Mouse (Mus musculus): ENCODE data around the gene Dok4. TPM values are rescaled to one million over a fixed set of nuclear protein-coding genes. Genes with fewer than 3 reads are reported as not detected.
A peak's percentile ranks its signal among the peaks of the same experiment; 100 is the strongest.

The Dok4 gene
- polyA plus RNA-seq, 1 experiment from 2014 or later, result 19.9 TPM

DNA sequence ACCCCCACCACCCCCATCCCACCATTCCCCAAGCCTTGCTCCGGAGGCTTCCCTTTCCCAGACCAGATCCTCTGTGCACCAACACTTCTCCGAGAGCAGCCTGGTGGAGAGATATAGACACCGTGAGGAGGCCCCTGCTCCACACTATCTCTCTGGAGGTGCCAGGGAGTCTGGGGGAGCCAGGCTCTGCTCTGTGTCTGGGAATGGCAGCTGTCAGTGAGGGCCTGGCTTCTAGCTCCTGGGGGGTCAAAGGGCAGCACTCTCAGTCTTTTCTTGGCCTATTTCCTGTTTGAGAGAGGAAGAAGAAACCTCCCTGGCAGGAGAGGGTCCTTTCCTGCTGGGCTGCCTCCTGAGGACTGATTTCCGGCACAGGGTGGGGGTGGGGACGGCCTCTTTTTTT lies 24.9 kb upstream of the Dok4 start:
- peak overlapping the region; percentile 27; the same call in 1 of the 2 replicates for H3K27ac ChIP-seq (ENCODE audit: low read length)
- H3K36me3 ChIP-seq (ENCODE audit: control insufficient read depth, insufficient read depth, low read length), result peaks cover 27% of the 10 kb centered on the region
- 28% methylated on average over 5 of the region's 5 CpGs for WGBS

DNA sequence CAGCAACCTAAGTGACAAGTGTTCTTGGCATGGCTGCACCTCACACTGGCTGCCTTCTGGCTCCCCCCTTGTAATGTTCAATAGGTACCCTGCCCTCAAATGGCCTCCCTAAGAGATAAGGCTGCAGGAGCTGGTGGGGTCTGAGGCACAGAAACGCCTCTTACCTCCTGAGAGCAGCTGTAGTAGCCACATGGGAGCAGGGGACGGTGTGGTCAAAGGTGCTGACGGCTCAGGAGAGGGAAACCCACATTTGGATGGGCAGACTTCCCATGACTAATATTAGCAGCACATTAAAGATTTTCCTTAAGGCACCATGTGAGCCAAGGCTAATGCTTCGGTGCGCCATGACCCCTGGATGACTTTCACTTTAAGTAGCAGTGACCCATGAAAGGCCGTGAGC lies 24.5 kb upstream of the Dok4 start:
- WGBS, result 23% methylated on average over 6 of the region's 6 CpGs
- H3K27ac ChIP-seq (ENCODE audit: low read length), result peak overlapping the region; percentile 27; the same call in 1 of the 2 replicates
- no peaks in the 10 kb centered on the region for H3K27me3 ChIP-seq (ENCODE audit: control insufficient read depth, insufficient read depth, low read length)
- H3K36me3 ChIP-seq (ENCODE audit: control insufficient read depth, insufficient read depth, low read length), result peaks cover 23% of the 10 kb centered on the region
- H3K4me3 ChIP-seq (ENCODE audit: low read depth, low read length), result no peak overlapping the region
- no peaks in the 10 kb centered on the region for H3K9me3 ChIP-seq (ENCODE audit: control insufficient read depth, low read depth, low read length)
- no peak overlapping the region for H3K9ac ChIP-seq (replicated peaks; ENCODE audit: low read depth, low read length)
- peaks cover 27% of the 10 kb centered on the region for H3K4me1 ChIP-seq (ENCODE audit: control insufficient read depth, insufficient read depth, low read length)
- H3K4me2 ChIP-seq (replicated peaks; ENCODE audit: low read depth, low read length), result no peak overlapping the region
- no peak for ATAC-seq (ENCODE audit: insufficient number of reproducible peaks, insufficient read depth, low FRiP score, low read depth)

More for the DNA sequence above, 24.9 kb upstream of the Dok4 start:
- no peak for ATAC-seq (ENCODE audit: insufficient number of reproducible peaks, insufficient read depth, low FRiP score, low read depth)
- H3K4me1 ChIP-seq (ENCODE audit: control insufficient read depth, insufficient read depth, low read length), result peaks cover 27% of the 10 kb centered on the region
- no peaks in the 10 kb centered on the region for H3K9me3 ChIP-seq (ENCODE audit: control insufficient read depth, low read depth, low read length)
- no peaks in the 10 kb centered on the region for H3K27me3 ChIP-seq (ENCODE audit: control insufficient read depth, insufficient read depth, low read length)
- no peak overlapping the region for H3K9ac ChIP-seq (replicated peaks; ENCODE audit: low read depth, low read length)
- H3K4me3 ChIP-seq (ENCODE audit: low read depth, low read length), result no peak overlapping the region
- H3K4me2 ChIP-seq (replicated peaks; ENCODE audit: low read depth, low read length), result no peak overlapping the region

DNA sequence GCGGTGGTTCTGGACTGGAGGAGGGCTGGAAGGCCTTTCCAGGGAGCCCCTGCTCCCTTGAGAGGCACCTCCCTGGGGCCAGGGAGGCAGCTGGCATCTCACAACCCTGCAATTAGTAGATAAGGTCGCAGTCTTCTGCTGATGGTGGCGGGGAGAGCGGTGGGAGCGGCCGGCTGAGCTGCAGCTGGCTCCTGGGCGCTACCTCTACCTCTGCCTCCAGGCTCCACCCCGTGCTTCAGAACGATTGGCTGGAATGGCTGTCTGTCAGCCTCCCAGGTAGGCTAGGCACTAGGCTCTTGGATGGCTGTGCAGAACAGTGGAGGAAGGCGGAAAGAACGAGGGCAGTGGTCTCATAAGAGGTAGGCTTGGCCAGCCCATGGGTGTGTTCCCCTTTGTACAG lies 23.1 kb upstream of the Dok4 start:
- Histone ChIP-seq H3K9ac (replicated peaks; ENCODE audit: low read depth, low read length) (no peak overlapping the region), H3K4me3 (ENCODE audit: low read depth, low read length) (no peak overlapping the region), H3K9me3 (ENCODE audit: control insufficient read depth, low read depth, low read length) (no peaks in the 10 kb centered on the region), H3K4me1 (ENCODE audit: control insufficient read depth, insufficient read depth, low read length) (peaks cover 22% of the 10 kb centered on the region), H3K27ac (ENCODE audit: low read length) (no peak overlapping the region), H3K36me3 (ENCODE audit: control insufficient read depth, insufficient read depth, low read length) (peaks cover 13% of the 10 kb centered on the region), H3K4me2 (replicated peaks; ENCODE audit: low read depth, low read length) (peak overlapping the region; percentile 25), H3K27me3 (ENCODE audit: control insufficient read depth, insufficient read depth, low read length) (no peaks in the 10 kb centered on the region)
- ATAC-seq (ENCODE audit: insufficient number of reproducible peaks, insufficient read depth, low FRiP score, low read depth), result peak; percentile 85
- WGBS, result 9% methylated on average over 11 of the region's 11 CpGs

DNA sequence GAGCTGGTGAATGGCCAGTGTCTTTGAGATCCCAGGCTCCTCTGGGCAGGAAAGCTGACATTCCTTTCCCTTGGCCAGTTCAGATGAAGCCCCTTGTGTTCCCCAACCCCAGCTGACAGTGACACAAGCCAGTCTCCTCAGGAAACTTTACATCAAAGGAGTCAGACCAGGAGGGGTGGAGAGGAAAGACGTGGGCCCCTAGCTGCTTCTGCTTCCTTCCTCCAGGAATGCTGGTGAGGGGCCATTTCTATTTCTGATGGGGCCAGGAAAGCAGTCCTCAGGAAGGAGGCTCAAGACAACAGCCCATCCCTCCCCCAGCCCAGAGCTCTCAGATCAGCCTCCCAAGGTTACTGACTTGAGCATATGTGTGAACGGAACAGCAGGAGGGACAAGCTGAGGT lies 16.8 kb upstream of the Dok4 start:
- Histone ChIP-seq H3K9me3 (ENCODE audit: control insufficient read depth, low read depth, low read length) (no peaks in the 10 kb centered on the region), H3K27ac (ENCODE audit: low read length) (peak overlapping the region; percentile 6; the same call in 1 of the 2 replicates), H3K27me3 (ENCODE audit: control insufficient read depth, insufficient read depth, low read length) (no peaks in the 10 kb centered on the region), H3K9ac (replicated peaks; ENCODE audit: low read depth, low read length) (no peak overlapping the region), H3K36me3 (ENCODE audit: control insufficient read depth, insufficient read depth, low read length) (no peaks in the 10 kb centered on the region), H3K4me2 (replicated peaks; ENCODE audit: low read depth, low read length) (no peak overlapping the region), H3K4me1 (ENCODE audit: control insufficient read depth, insufficient read depth, low read length) (no peaks in the 10 kb centered on the region), H3K4me3 (ENCODE audit: low read depth, low read length) (no peak overlapping the region)
- peak; percentile 53; the same call in 1 of the 2 replicates for ATAC-seq (ENCODE audit: insufficient number of reproducible peaks, insufficient read depth, low FRiP score, low read depth)
- WGBS, result 33% methylated on average over 2 of the region's 2 CpGs

DNA sequence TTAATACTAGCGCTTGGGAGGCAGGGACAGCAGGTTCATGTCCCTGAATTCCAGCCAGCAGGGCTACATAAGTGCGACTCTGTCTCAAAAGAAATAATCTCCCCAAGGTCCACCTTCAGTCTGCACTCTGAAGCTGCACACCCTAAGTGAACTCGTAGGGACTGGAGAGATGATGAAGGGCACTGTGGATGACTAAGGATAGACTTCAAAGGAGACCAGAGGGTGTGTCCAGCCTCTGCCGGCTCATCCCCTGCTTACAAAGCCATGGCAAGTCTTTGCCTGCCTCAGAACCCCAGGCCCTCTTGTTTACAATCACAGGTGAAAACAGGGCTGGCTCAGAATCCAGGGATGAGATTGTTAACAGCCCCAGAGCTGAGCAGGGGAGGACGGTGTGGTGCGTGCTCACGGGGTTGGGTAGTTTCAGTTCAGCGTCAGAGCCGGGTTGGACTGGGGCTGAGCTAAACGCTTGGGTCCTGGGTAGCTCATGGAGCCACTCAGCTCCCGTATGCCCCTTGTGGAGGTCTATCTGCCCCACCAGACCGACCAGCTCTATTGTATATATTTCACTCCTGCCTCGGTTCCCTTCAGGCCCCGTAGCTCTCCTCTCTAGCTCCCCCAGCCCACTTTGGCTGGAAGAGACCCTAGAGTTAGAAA lies 12.4 kb upstream of the Dok4 start:
- Histone ChIP-seq H3K27me3 (ENCODE audit: control insufficient read depth, insufficient read depth, low read length) (no peaks in the 10 kb centered on the region), H3K4me2 (replicated peaks; ENCODE audit: low read depth, low read length) (no peak overlapping the region; the same call in 1 of the 2 replicates), H3K36me3 (ENCODE audit: control insufficient read depth, insufficient read depth, low read length) (no peaks in the 10 kb centered on the region), H3K27ac (ENCODE audit: low read length) (no peak overlapping the region), H3K9me3 (ENCODE audit: control insufficient read depth, low read depth, low read length) (no peaks in the 10 kb centered on the region), H3K9ac (replicated peaks; ENCODE audit: low read depth, low read length) (no peak overlapping the region), H3K4me1 (ENCODE audit: control insufficient read depth, insufficient read depth, low read length) (no peaks in the 10 kb centered on the region), H3K4me3 (ENCODE audit: low read depth, low read length) (no peak overlapping the region)
- 27% methylated on average over 14 of the region's 14 CpGs for WGBS
- ATAC-seq (ENCODE audit: insufficient number of reproducible peaks, insufficient read depth, low FRiP score, low read depth), result no peak

DNA sequence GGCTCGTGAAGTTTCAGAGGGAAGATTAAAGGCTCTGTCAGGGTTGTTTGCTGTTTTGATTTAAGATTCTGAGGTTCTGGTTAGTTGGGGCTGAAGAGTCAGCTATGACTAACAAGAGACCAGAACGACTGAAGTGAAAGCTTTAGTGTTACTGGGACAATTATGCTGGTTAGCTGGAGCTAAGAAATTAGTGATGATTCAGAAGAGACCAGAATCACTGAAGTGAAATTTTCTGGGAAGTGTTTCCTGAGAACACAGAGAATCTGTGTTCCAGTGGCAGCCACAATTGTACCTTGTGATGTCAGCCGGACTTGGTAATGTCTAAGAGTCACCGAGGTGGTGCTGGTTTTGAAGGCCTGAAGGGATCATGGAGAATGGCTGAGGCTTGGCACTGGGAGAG lies 4.6 kb upstream of the Dok4 start:
- H3K9ac ChIP-seq (replicated peaks; ENCODE audit: low read depth, low read length), result no peak overlapping the region
- H3K27ac ChIP-seq (ENCODE audit: low read length), result no peak overlapping the region
- ATAC-seq (ENCODE audit: insufficient number of reproducible peaks, insufficient read depth, low FRiP score, low read depth), result no peak
- H3K4me3 ChIP-seq (ENCODE audit: low read depth, low read length), result no peak overlapping the region
- 69% methylated on average over 4 of the region's 4 CpGs for WGBS
- H3K4me1 ChIP-seq (ENCODE audit: control insufficient read depth, insufficient read depth, low read length), result no peaks in the 10 kb centered on the region
- no peaks in the 10 kb centered on the region for H3K9me3 ChIP-seq (ENCODE audit: control insufficient read depth, low read depth, low read length)
- no peaks in the 10 kb centered on the region for H3K27me3 ChIP-seq (ENCODE audit: control insufficient read depth, insufficient read depth, low read length)
- no peak overlapping the region for H3K4me2 ChIP-seq (replicated peaks; ENCODE audit: low read depth, low read length)
- H3K36me3 ChIP-seq (ENCODE audit: control insufficient read depth, insufficient read depth, low read length), result no peaks in the 10 kb centered on the region

DNA sequence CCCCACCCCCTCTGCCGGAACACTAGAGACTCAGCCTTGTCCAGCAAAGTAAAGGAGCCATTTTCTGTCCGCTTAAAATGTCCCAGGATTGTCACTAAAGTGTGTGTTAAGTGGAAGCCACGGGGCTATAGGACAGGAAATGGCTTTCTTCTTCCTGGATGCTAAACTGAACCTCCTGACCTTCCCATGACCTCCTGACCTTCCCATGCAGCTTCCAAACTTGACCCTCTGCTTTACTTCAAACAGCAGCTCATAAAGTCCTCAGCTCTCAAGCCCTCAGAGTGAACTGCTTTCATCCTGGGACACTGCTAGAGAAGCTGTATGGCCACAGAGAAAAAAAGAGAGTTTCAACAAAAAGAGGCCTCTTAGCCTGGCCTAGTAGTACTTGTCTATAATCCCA lies 690 bp upstream of the Dok4 start:
- H3K4me2 ChIP-seq (replicated peaks; ENCODE audit: low read depth, low read length), result no peak overlapping the region
- H3K27ac ChIP-seq (ENCODE audit: low read length), result no peak overlapping the region
- no peak overlapping the region for H3K4me3 ChIP-seq (ENCODE audit: low read depth, low read length)
- no peaks in the 10 kb centered on the region for H3K27me3 ChIP-seq (ENCODE audit: control insufficient read depth, insufficient read depth, low read length)
- no peak overlapping the region for H3K9ac ChIP-seq (replicated peaks; ENCODE audit: low read depth, low read length)
- no peaks in the 10 kb centered on the region for H3K36me3 ChIP-seq (ENCODE audit: control insufficient read depth, insufficient read depth, low read length)
- H3K4me1 ChIP-seq (ENCODE audit: control insufficient read depth, insufficient read depth, low read length), result peaks cover 23% of the 10 kb centered on the region
- 35% methylated on average over 3 of the region's 3 CpGs for WGBS
- ATAC-seq (ENCODE audit: insufficient number of reproducible peaks, insufficient read depth, low FRiP score, low read depth), result no peak
- H3K9me3 ChIP-seq (ENCODE audit: control insufficient read depth, low read depth, low read length), result no peaks in the 10 kb centered on the region

DNA sequence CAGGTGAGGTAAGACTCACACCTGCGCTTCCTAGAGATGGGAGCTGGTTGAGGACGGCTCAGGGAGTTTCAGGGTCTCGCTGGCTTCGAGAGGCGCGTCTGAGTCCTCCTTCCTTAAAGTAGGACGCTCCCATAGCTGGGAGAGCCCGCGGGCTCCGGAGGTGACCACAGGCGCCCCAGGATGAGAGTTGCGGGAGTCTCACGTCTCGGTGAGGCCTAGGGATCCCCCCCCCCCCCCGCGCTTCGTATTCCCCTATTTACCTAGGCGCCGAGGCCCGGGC lies 319 bp downstream of the Dok4 start:
- peak overlapping the region; percentile 50 for H3K9ac ChIP-seq (replicated peaks; ENCODE audit: low read depth, low read length)
- peak overlapping the region; percentile 71; the same call in 1 of the 2 replicates for H3K27ac ChIP-seq (ENCODE audit: low read length)
- WGBS, result 1% methylated on average over 16 of the region's 20 CpGs
- H3K9me3 ChIP-seq (ENCODE audit: control insufficient read depth, low read depth, low read length), result no peaks in the 10 kb centered on the region
- peaks cover 29% of the 10 kb centered on the region for H3K4me1 ChIP-seq (ENCODE audit: control insufficient read depth, insufficient read depth, low read length)
- no peaks in the 10 kb centered on the region for H3K27me3 ChIP-seq (ENCODE audit: control insufficient read depth, insufficient read depth, low read length)
- H3K36me3 ChIP-seq (ENCODE audit: control insufficient read depth, insufficient read depth, low read length), result no peaks in the 10 kb centered on the region
- H3K4me3 ChIP-seq (ENCODE audit: low read depth, low read length), result peak overlapping the region; percentile 56
- H3K4me2 ChIP-seq (replicated peaks; ENCODE audit: low read depth, low read length), result peak overlapping the region; percentile 89
- no peak for ATAC-seq (ENCODE audit: insufficient number of reproducible peaks, insufficient read depth, low FRiP score, low read depth)
